Mouse (Mus musculus): ENCODE measurements around the gene Ccdc186. TPM values are rescaled to one million over a fixed set of nuclear protein-coding genes. Genes with fewer than 3 reads are reported as not detected.

Ccdc186 gene
- polyA plus RNA-seq, 1 experiment, result 5.5 TPM

Other genes starting within 250 kb of the Ccdc186 start
- gene Adrb1, start 100.0 kb downstream of the Ccdc186 start, polyA plus RNA-seq (2012; fragmentation: generic; extraction: Trizol), result 0.60 TPM
- not detected for gene Tdrd1, start 4.0 kb upstream of the Ccdc186 start, polyA plus RNA-seq (2012; fragmentation: generic; extraction: Trizol)
- gene Vwa2, start 52.1 kb upstream of the Ccdc186 start, polyA plus RNA-seq (2012; fragmentation: generic; extraction: Trizol), result 0.08 TPM
- 15.2 TPM for gene Afap1l2, start 186.0 kb upstream of the Ccdc186 start, polyA plus RNA-seq (2012; fragmentation: generic; extraction: Trizol)

Data from myocyte (in vitro differentiated cells).